Mouse (Mus musculus) Muller cell, postnatal 12 days (primary cell): ENCODE measurements around the gene Vmn1r1.

Source experiments
- DNase-seq: peaks from one replicate; pipeline ENCODE4 v3.0.0-alpha.2; 2015; ENCODE audit errors: inconsistent ontology term

Gene Vmn1r1

GRCm38 (mm10) chr1:182137204-182138125 lies 26.8 kb downstream of the Vmn1r1 start:
- DNase-seq: no peak

- no peak for DNase-seq
Observed at GRCm38 (mm10) chr1:182130830-182131229, 33.5 kb downstream of the Vmn1r1 start.

GRCm38 (mm10) chr1:182124924-182125368 lies 39.3 kb downstream of the Vmn1r1 start:
- peak; percentile 92 for DNase-seq

- peak; percentile 99 for DNase-seq
Observed at GRCm38 (mm10) chr1:182124506-182124905, 39.8 kb downstream of the Vmn1r1 start, which contains the start of gene Srp9. Gene Srp9, plus strand, starts transcription at chr1:182124737.

GRCm38 (mm10) chr1:182122413-182122812 lies 41.9 kb downstream of the Vmn1r1 start:
- no peak for DNase-seq

- peak; percentile 61 for DNase-seq
Observed at GRCm38 (mm10) chr1:182115651-182116408, 48.5 kb downstream of the Vmn1r1 start.

GRCm38 (mm10) chr1:182115197-182115596 lies 49.1 kb downstream of the Vmn1r1 start:
- DNase-seq: no peak

GRCm38 (mm10) chr1:182113587-182114500 lies 50.4 kb downstream of the Vmn1r1 start:
- peak; percentile 67 for DNase-seq

GRCm38 (mm10) chr1:182113131-182113530 lies 51.2 kb downstream of the Vmn1r1 start:
- DNase-seq: no peak

GRCm38 (mm10) chr1:182112385-182112784 lies 51.9 kb downstream of the Vmn1r1 start:
- no peak for DNase-seq

GRCm38 (mm10) chr1:182111386-182112317 lies 52.6 kb downstream of the Vmn1r1 start:
- no peak for DNase-seq

GRCm38 (mm10) chr1:182110708-182111385 lies 53.4 kb downstream of the Vmn1r1 start:
- no peak for DNase-seq

- DNase-seq: no peak
Observed at GRCm38 (mm10) chr1:182110185-182110584, 54.1 kb downstream of the Vmn1r1 start.

GRCm38 (mm10) chr1:182108397-182109099 lies 55.7 kb downstream of the Vmn1r1 start:
- DNase-seq: no peak

GRCm38 (mm10) chr1:182107251-182107650 lies 57.0 kb downstream of the Vmn1r1 start:
- DNase-seq: no peak

- DNase-seq: no peak
Observed at GRCm38 (mm10) chr1:182105023-182105422, 59.3 kb downstream of the Vmn1r1 start.
